Mouse (Mus musculus) CH12.LX (cell line): ENCODE results near the gene Gm37240. TPM values are rescaled to one million over a fixed set of nuclear protein-coding genes. Genes with fewer than 3 reads are reported as not detected.

Experiments
- DNase-seq: peaks from one replicate; pipeline ENCODE4 v3.0.0-alpha.2; 2013; ENCODE audit errors: extremely low read depth
- H3K27ac ChIP-seq: 2 replicates; pipeline ENCODE4 v1.5.1; 2012; ENCODE audit warnings: low read depth, mild to moderate bottlenecking, control low read depth, moderate library complexity; ENCODE audit not compliant: insufficient read depth
- H3K27me3 ChIP-seq: replicated peaks from 2 replicates; pipeline ENCODE3; 2012; ENCODE audit warnings: inconsistent platforms
- H3K36me3 ChIP-seq, 2 experiments: replicated peaks in 1 of 2; 2 replicates each; pipeline versions ENCODE3 to v1.6.1; 2012; ENCODE audit warnings: inconsistent platforms in 1 of 2, low read length in 1 of 2, mild to moderate bottlenecking in 1 of 2, mixed read lengths in 1 of 2, moderate library complexity in 1 of 2; ENCODE audit not compliant: control insufficient read depth in 1 of 2, insufficient read depth in 1 of 2
- H3K4me1 ChIP-seq, 2 experiments: 2 replicates each; pipeline ENCODE4 v1.6.1; 2012; ENCODE audit warnings: inconsistent platforms in 1 of 2, moderate library complexity in 1 of 2; ENCODE audit not compliant: insufficient read depth in 2 of 2, control insufficient read depth in 1 of 2
- H3K4me2 ChIP-seq: 2 replicates; pipeline ENCODE4 v1.6.1; 2012; ENCODE audit warnings: low read depth, mild to moderate bottlenecking, control low read depth; ENCODE audit not compliant: poor library complexity, insufficient read depth, severe bottlenecking
- H3K4me3 ChIP-seq, 3 experiments: fragments of 150-350 bp in 1 of 3; sonication (generic) in 1 of 3; replicated peaks in 1 of 3; 2 replicates each; pipeline versions ENCODE3 to v1.5.1; 2011 to 2012; ENCODE audit warnings: low read depth in 2 of 3, low read length in 2 of 3, mild to moderate bottlenecking in 2 of 3, moderate library complexity in 2 of 3, control low read depth in 1 of 3, improper control_type of control experiment in 1 of 3, inconsistent platforms in 1 of 3, mixed read lengths in 1 of 3; ENCODE audit not compliant: poor library complexity in 1 of 3
- H3K79me2 ChIP-seq: replicated peaks from 2 replicates; pipeline ENCODE4 v1.6.1; 2012; ENCODE audit warnings: mild to moderate bottlenecking, moderate library complexity; ENCODE audit not compliant: control insufficient read depth, poor library complexity, insufficient read depth, severe bottlenecking; ENCODE audit errors: extremely low read depth
- H3K9ac ChIP-seq: 2 replicates; pipeline ENCODE4 v1.6.1; 2012; ENCODE audit warnings: low read depth, mild to moderate bottlenecking, control low read depth, moderate library complexity; ENCODE audit not compliant: insufficient read depth
- H3K9me3 ChIP-seq: replicated peaks from 2 replicates; pipeline ENCODE3; 2012; ENCODE audit warnings: low read length, inconsistent platforms, mixed read lengths
- CHD1 ChIP-seq: IDR thresholded peaks from 2 replicates; pipeline ENCODE4 v1.6.1; 2012; ENCODE audit warnings: low read depth, low read length, improper control_type of control experiment, inconsistent platforms
- CTCF ChIP-seq, 2 experiments: IDR thresholded peaks in 1 of 2; conservative IDR thresholded peaks in 1 of 2; 2 replicates each; pipeline ENCODE4 v1.5.1; 2011 to 2012; ENCODE audit warnings: low read depth in 2 of 2, low read length in 2 of 2, improper control_type of control experiment in 1 of 2, inconsistent platforms in 1 of 2, mild to moderate bottlenecking in 1 of 2, moderate library complexity in 1 of 2
- E2F4 ChIP-seq: IDR thresholded peaks from 2 replicates; pipeline ENCODE4 v1.6.1; 2011; ENCODE audit warnings: low read depth, low read length, improper control_type of control experiment; ENCODE audit not compliant: insufficient replicate concordance
- ELF1 ChIP-seq: IDR thresholded peaks from 2 replicates; pipeline ENCODE4 v1.6.1; 2014; ENCODE audit warnings: low read depth, mild to moderate bottlenecking, inconsistent platforms, low read length, improper control_type of control experiment
- HCFC1 ChIP-seq: IDR thresholded peaks from 2 replicates; pipeline ENCODE4 v1.6.1; 2012; ENCODE audit warnings: low read depth, mild to moderate bottlenecking, inconsistent platforms, low read length, improper control_type of control experiment
- IRF4 ChIP-seq: IDR thresholded peaks from 2 replicates; pipeline ENCODE4 v1.6.1; 2014; ENCODE audit warnings: low read depth, mild to moderate bottlenecking, inconsistent platforms, low read length, improper control_type of control experiment
- JUN ChIP-seq: IDR thresholded peaks from 2 replicates; pipeline ENCODE4 v1.6.1; 2011; ENCODE audit warnings: low read depth, mild to moderate bottlenecking, low read length, improper control_type of control experiment, moderate library complexity; ENCODE audit not compliant: insufficient read depth
- JUND ChIP-seq: conservative IDR thresholded peaks from 2 replicates; pipeline ENCODE4 v1.6.1; 2011; ENCODE audit warnings: low read depth, low read length, improper control_type of control experiment
- KAT2A ChIP-seq: IDR thresholded peaks from 2 replicates; pipeline ENCODE4 v1.6.1; 2012; ENCODE audit warnings: low read length, improper control_type of control experiment, inconsistent platforms; ENCODE audit not compliant: insufficient replicate concordance
- MAZ ChIP-seq: IDR thresholded peaks from 2 replicates; pipeline ENCODE4 v1.6.1; 2012; ENCODE audit warnings: low read depth, mild to moderate bottlenecking, inconsistent platforms, low read length, improper control_type of control experiment, moderate library complexity
- MXI1 ChIP-seq: IDR thresholded peaks from 2 replicates; pipeline ENCODE4 v1.6.1; 2011; ENCODE audit warnings: mild to moderate bottlenecking, low read depth, low read length, improper control_type of control experiment
- MYC ChIP-seq: IDR thresholded peaks from 2 replicates; pipeline ENCODE4 v1.6.1; 2011; ENCODE audit warnings: low read depth, mild to moderate bottlenecking, improper control_type of control experiment, low read length
- NELFE ChIP-seq: IDR thresholded peaks from 2 replicates; pipeline ENCODE4 v1.6.1; 2011; ENCODE audit warnings: low read depth, low read length, improper control_type of control experiment
- POLR2A ChIP-seq: IDR thresholded peaks from 2 replicates; pipeline ENCODE4 v1.6.1; 2011; ENCODE audit warnings: low read depth, mild to moderate bottlenecking, improper control_type of control experiment, low read length
- RAD21 ChIP-seq: IDR thresholded peaks from 2 replicates; pipeline ENCODE4 v1.6.1; 2011; ENCODE audit warnings: low read depth, mild to moderate bottlenecking, low read length, improper control_type of control experiment, moderate library complexity
- SIN3A ChIP-seq: IDR thresholded peaks from 2 replicates; pipeline ENCODE4 v1.6.1; 2012; ENCODE audit warnings: low read length, improper control_type of control experiment, inconsistent platforms
- SMC3 ChIP-seq: IDR thresholded peaks from 2 replicates; pipeline ENCODE4 v1.6.1; 2011; ENCODE audit warnings: low read depth, low read length, improper control_type of control experiment
- TBP ChIP-seq: conservative IDR thresholded peaks from 2 replicates; pipeline ENCODE4 v1.6.1; 2011; ENCODE audit warnings: low read depth, low read length, improper control_type of control experiment
- UBTF ChIP-seq: IDR thresholded peaks from 2 replicates; pipeline ENCODE4 v1.6.1; 2012; ENCODE audit warnings: low read depth, mild to moderate bottlenecking, inconsistent platforms, low read length, improper control_type of control experiment, moderate library complexity
- USF2 ChIP-seq: conservative IDR thresholded peaks from 2 replicates; pipeline ENCODE4 v1.6.1; 2011; ENCODE audit warnings: low read depth, low read length, improper control_type of control experiment
- ZC3H11A ChIP-seq: IDR thresholded peaks from 2 replicates; pipeline ENCODE4 v1.6.1; 2012; ENCODE audit warnings: low read depth, mild to moderate bottlenecking, inconsistent platforms, low read length, improper control_type of control experiment
- dilution Hi-C: fragments of 300-500 bp; cut with MboI; formaldehyde crosslinking; loops from 2 replicates; pipeline ENCODE4 v1.14.3; 2020; ENCODE audit warnings: low sequenced_read_pairs; ENCODE audit not compliant: extremely low pct_unique_long_range_greater_than_20kb, extremely low pct_ligation_motif_present
- in situ Hi-C: fragments of 300-500 bp; cut with MboI; formaldehyde crosslinking; loops from 3 replicates; pipeline ENCODE4 v1.14.3; 2019; ENCODE audit warnings: low sequenced_read_pairs, low pct_ligation_motif_present, low pct_unique_long_range_greater_than_20kb, mixed read lengths
- polyA plus RNA-seq: library from polyadenylated mRNA; unstranded; fragments of >175 nt; gene quantifications from 2 replicates; pipeline ENCODE4 v1.2.1, GENCODE M21; 2012; ENCODE audit warnings: low read depth; ENCODE audit not compliant: insufficient read length
- total RNA-seq, 2 experiments: library from RNA; depleted of rRNA; stranded (reverse); fragments of 300-350 nt in 1 of 2; fragments of >200 nt in 1 of 2; gene quantifications; 2 replicates each; pipeline ENCODE4 v1.2.3; 2012 to 2014

Gene Gm37240
- total and polyA plus RNA-seq, 3 experiments: 0.08 to 0.19 (median 0.14) TPM

DNA sequence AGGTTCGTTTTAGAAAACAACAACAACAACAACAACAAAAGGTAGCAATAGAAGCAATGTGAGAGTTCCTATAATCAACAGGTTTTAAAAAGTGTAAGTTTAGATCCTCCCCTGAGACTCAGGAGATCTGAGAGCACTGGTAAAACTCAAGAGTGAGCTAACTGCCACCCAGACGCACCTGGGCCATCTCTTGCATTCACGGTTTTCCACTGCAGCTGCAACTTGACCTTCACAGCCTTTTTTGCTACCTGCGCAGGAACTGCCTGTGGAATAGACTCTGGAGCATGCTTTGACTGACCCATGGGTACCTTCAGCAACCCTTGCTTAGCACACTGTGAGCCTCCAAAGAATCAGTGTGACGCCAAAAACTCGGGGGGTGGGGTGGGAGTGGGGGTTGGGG is 1157.5 kb downstream of the Gm37240 start:
- H3K27ac ChIP-seq: no peak overlapping the region
- in situ Hi-C loops: no loop called here
- no peak overlapping the region for H3K4me3 ChIP-seq
- H3K9ac ChIP-seq: no peak overlapping the region
- H3K9me3 ChIP-seq: no peaks in the 10 kb centered on the region
- no peaks in the 10 kb centered on the region for H3K36me3 ChIP-seq
- H3K4me1 ChIP-seq: peaks cover 0 to 42% of the 10 kb centered on the region in 2 experiments; a peak in 3 of 4 replicates
- dilution Hi-C loops: no loop called here
- no peak for TF ChIP-seq POLR2A
- TF ChIP-seq NELFE: no peak
- TF ChIP-seq MYC: no peak
- TF ChIP-seq CTCF (conservative IDR thresholded peaks at IDR 0.05 in 1 of 2, IDR thresholded peaks at IDR 0.05 in 1 of 2; ENCODE audit: low read depth in 2 of 2, low read length in 2 of 2): no peak
- TF ChIP-seq CHD1: no peak
- no peak for TF ChIP-seq TBP
- TF ChIP-seq MAZ: no peak
- no peak for TF ChIP-seq RAD21
- TF ChIP-seq JUN: no peak
- TF ChIP-seq JUND: no peak
- TF ChIP-seq SMC3: no peak
- TF ChIP-seq HCFC1: no peak
- H3K4me2 ChIP-seq: no peak overlapping the region
- H3K27me3 ChIP-seq: no peaks in the 10 kb centered on the region
- no peaks in the 10 kb centered on the region for H3K79me2 ChIP-seq
- DNase-seq: no peak

DNA sequence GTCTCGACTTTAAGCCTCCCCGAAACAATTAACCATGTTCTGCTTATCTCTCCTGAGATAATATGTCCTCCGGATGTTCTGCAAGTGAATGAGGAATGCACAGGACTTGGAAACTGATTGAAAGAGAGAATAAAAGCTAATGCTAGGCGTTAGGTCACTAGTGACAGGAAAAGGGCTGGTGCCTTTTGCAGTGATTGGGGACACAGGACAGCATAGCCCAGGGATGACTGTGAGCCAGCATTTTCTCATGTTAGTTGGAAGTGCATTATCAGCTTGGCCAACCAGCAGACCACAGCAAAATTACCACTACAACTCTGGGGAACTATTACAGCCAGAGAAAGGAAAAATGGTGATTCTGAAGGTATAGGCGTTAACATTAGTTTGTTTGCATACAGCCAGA is 1163.3 kb downstream of the Gm37240 start:
- DNase-seq: no peak
- Histone ChIP-seq H3K4me1 (peaks cover 3 to 26% of the 10 kb centered on the region in 2 experiments; a peak in 3 of 4 replicates), H3K9me3 (no peaks in the 10 kb centered on the region), H3K79me2 (no peaks in the 10 kb centered on the region), H3K27ac (no peak overlapping the region), H3K9ac (no peak overlapping the region), H3K27me3 (no peaks in the 10 kb centered on the region), H3K4me2 (no peak overlapping the region), H3K4me3 (no peak overlapping the region), H3K36me3 (no peaks in the 10 kb centered on the region)
- TF ChIP-seq USF2 (no peak), MXI1 (no peak), IRF4 (no peak), POLR2A (no peak), CHD1 (no peak), ELF1 (no peak), ZC3H11A (no peak), E2F4 (no peak), UBTF (no peak), SMC3 (no peak), KAT2A (no peak), TBP (no peak), MAZ (no peak), SIN3A (no peak)
- dilution Hi-C loops (no loop called here), in situ Hi-C loops (no loop called here)
